Comparison of ENCODE assay signal across 9 mouse cellular contexts in genomic region chr2:59881404-59881803, GRCm38 (mm10). TPM values are rescaled to one million over a fixed set of nuclear protein-coding genes. Genes with fewer than 3 reads are reported as not detected.
DNase-seq lines count a peak whose midpoint lies in the region; ATAC-seq lines count a peak whose summit lies in the region.
"Had no signal": no experiment of that assay in that cellular context is flagged by ENCODE, and none has a peak within 500 bp of the region (broad histone marks: within the 10 kb centered on the region; RNA-seq: fewer than 3 reads in every experiment).

No protein-coding gene starts in this region.

- H3K27me3 ChIP-seq in heart, embryonic 10.5 days (ENCODE audit: insufficient read depth, poor library complexity, severe bottlenecking): no peaks in the 10 kb centered on the region
- no peaks in the 10 kb centered on the region for H3K27me3 ChIP-seq in hindbrain, embryonic 12.5 days
- H3K27me3 ChIP-seq in midbrain, embryonic 11.5 days (ENCODE audit: control insufficient read depth, insufficient read depth, low read length): no peaks in the 10 kb centered on the region
- H3K27me3 ChIP-seq: Patski had no signal

- H3K4me2 ChIP-seq in hindbrain, embryonic 12.5 days (replicated peaks): peak overlapping the region; percentile 68
- H3K4me2 ChIP-seq in midbrain, embryonic 11.5 days: peak overlapping the region; percentile 86; the same call in 1 of the 2 replicates

- DNase-seq in heart, embryonic 10.5 days (ENCODE audit: low spot score): no peak
- no peak for DNase-seq in heart, postnatal 14 days
- peak; percentile 17 for DNase-seq in NIH3T3 (ENCODE audit: low read depth)
- no peak for DNase-seq in midbrain, embryonic 11.5 days (ENCODE audit: low spot score, missing footprints)
- no peak for DNase-seq in frontal cortex, postnatal 14 days (ENCODE audit: low spot score in 2 of 2)
- no peak for DNase-seq in layer of hippocampus, postnatal 36 days
- no peak for DNase-seq in adrenal gland, adult 2 months

- peaks cover 25% of the 10 kb centered on the region for H3K36me3 ChIP-seq in heart, embryonic 10.5 days
- H3K36me3 ChIP-seq in hindbrain, embryonic 12.5 days: no peaks in the 10 kb centered on the region
- H3K36me3 ChIP-seq in midbrain, embryonic 11.5 days (ENCODE audit: control insufficient read depth, insufficient read depth, low read length): no peaks in the 10 kb centered on the region

- peaks cover 12% of the 10 kb centered on the region; the same call in 1 of the 2 replicates for H3K4me1 ChIP-seq in heart, embryonic 10.5 days
- H3K4me1 ChIP-seq in hindbrain, embryonic 12.5 days: no peaks in the 10 kb centered on the region
- 0 out of 2 replicates have a peak, but pooled peaks cover 3% of the 10 kb centered on the region for H3K4me1 ChIP-seq in midbrain, embryonic 11.5 days (ENCODE audit: control insufficient read depth, insufficient read depth, low read length)

- WGBS in heart, embryonic 10.5 days: 60% methylated on average over 6 of the region's 6 CpGs
- 79% methylated on average over 6 of the region's 6 CpGs for WGBS in hindbrain, embryonic 12.5 days
- WGBS in midbrain, embryonic 11.5 days: 83% methylated on average over 6 of the region's 6 CpGs

- no peak for ATAC-seq in hindbrain, embryonic 12.5 days (ENCODE audit: low FRiP score)
- no peak for ATAC-seq in midbrain, embryonic 11.5 days (ENCODE audit: low FRiP score)

- H3K9ac ChIP-seq in hindbrain, embryonic 12.5 days: no peak overlapping the region
- H3K9ac ChIP-seq in midbrain, embryonic 11.5 days (ENCODE audit: low read length): no peak overlapping the region; the same call in 1 of the 2 replicates

- H3K4me3 ChIP-seq in heart, embryonic 10.5 days: peak overlapping the region; percentile 78
- peak overlapping the region; percentile 75; the same call in 1 of the 2 replicates for H3K4me3 ChIP-seq in hindbrain, embryonic 12.5 days
- H3K4me3 ChIP-seq in midbrain, embryonic 11.5 days (ENCODE audit: low read depth, low read length): peak overlapping the region; percentile 67; the same call in 1 of the 2 replicates

- intact Hi-C loops in heart, postnatal 14 days (cut with DNase I): no loop called here

- 0 out of 2 replicates have a peak, but pooled peaks cover 2% of the 10 kb centered on the region for H3K9me3 ChIP-seq in heart, embryonic 10.5 days
- no peaks in the 10 kb centered on the region for H3K9me3 ChIP-seq in hindbrain, embryonic 12.5 days (replicated peaks)
- no peaks in the 10 kb centered on the region for H3K9me3 ChIP-seq in midbrain, embryonic 11.5 days (ENCODE audit: control insufficient read depth, low read length)

- peak overlapping the region; percentile 92 for H3K27ac ChIP-seq in heart, embryonic 10.5 days
- H3K27ac ChIP-seq in hindbrain, embryonic 12.5 days: no peak overlapping the region
- H3K27ac ChIP-seq in midbrain, embryonic 11.5 days (ENCODE audit: low read depth, low read length): no peak overlapping the region

RNA-seq across cellular contexts. Expression of gene Wdsub1, which starts 1.0 kb away (rescaled TPM):
- 37.6 and 47.0 TPM in 2 replicates for polyA plus RNA-seq in heart, embryonic 10.5 days (2016; fragmentation: Nextera tagmentation; extraction: Ambion mirVana)
- total RNA-seq in heart, postnatal 14 days (2021): 10 to 100 TPM; 23.0 to 25.3 TPM
- 17.4 and 21.7 TPM in 2 replicates for polyA plus RNA-seq in hindbrain, embryonic 12.5 days (2016; fragmentation: Nextera tagmentation; extraction: Ambion mirVana)
- polyA plus RNA-seq in midbrain, embryonic 11.5 days (2014; fragmentation: Nextera tagmentation; extraction: Ambion mirVana): 18.5 and 19.2 TPM in 2 replicates
- 10 to 100 TPM; 21.9 to 23.9 TPM for total RNA-seq in layer of hippocampus, postnatal 36 days (2021)
- total RNA-seq in adrenal gland, adult 2 months (2021): 10 to 100 TPM; 12.6 to 23.5 TPM
- polyA plus RNA-seq in adrenal gland, adult 2 months (2012; rRNA removed): 76.3 and 87.6 TPM in 2 replicates
